Mouse (Mus musculus) spleen, embryonic (tissue): ENCODE data around the gene Mcam.

Source experiments
- CTCF ChIA-PET: fragments of 350-600 bp; sonication (Branson Sonifier 250); formaldehyde crosslinking; loops from one replicate; lab custom pipeline; 2022; lab: Charles Lee

The Mcam gene

GRCm38 (mm10) chr9:44134101-44134850 lies at the start of gene Mcam:
Mcam (plus strand) TSS chr9:44134469.
- CTCF ChIA-PET = no interaction called here

- CTCF ChIA-PET = no interaction called here
Measured at GRCm38 (mm10) chr9:44084659-44085229, 49.5 kb upstream of the Mcam start.

- CTCF ChIA-PET = no interaction called here
Measured at GRCm38 (mm10) chr9:44085276-44085675, 49.0 kb upstream of the Mcam start.

GRCm38 (mm10) chr9:44085741-44086665 lies 48.3 kb upstream of the Mcam start:
- CTCF ChIA-PET = interaction anchor here (0.5 to 0.6 kb wide), 2 partner anchors 31 to 897 kb away, joined by 3 to 4 read pairs; no protein-coding TSS in a partner anchor

- CTCF ChIA-PET = no interaction called here
Measured at GRCm38 (mm10) chr9:44086960-44087359, 47.3 kb upstream of the Mcam start.

- CTCF ChIA-PET = interaction anchor here (0.6 kb wide), 1 partner anchor 11 kb away, joined by 13 read pairs; no protein-coding TSS in a partner anchor
Measured at GRCm38 (mm10) chr9:44087761-44088455, 46.4 kb upstream of the Mcam start.

GRCm38 (mm10) chr9:44088877-44089608 lies 45.2 kb upstream of the Mcam start:
- CTCF ChIA-PET = interaction anchor here (0.5 kb wide), 1 partner anchor 11 kb away, joined by 3 read pairs; no protein-coding TSS in a partner anchor

- CTCF ChIA-PET = interaction anchor here (0.7 kb wide), 1 partner anchor 11 kb away, joined by 4 read pairs; no protein-coding TSS in a partner anchor
Measured at GRCm38 (mm10) chr9:44093612-44094503, 40.4 kb upstream of the Mcam start.

GRCm38 (mm10) chr9:44094737-44095136 lies 39.5 kb upstream of the Mcam start:
- CTCF ChIA-PET = interaction anchor here (1.2 kb wide), 1 partner anchor 27 kb away, joined by 3 read pairs; no protein-coding TSS in a partner anchor

- CTCF ChIA-PET = interaction anchor here (1.2 kb wide), 1 partner anchor 28 kb away, joined by 3 read pairs; no protein-coding TSS in a partner anchor
Measured at GRCm38 (mm10) chr9:44095781-44096180, 38.5 kb upstream of the Mcam start.

- CTCF ChIA-PET = interaction anchor here (0.5 kb wide), 1 partner anchor 851 kb away, joined by 12 read pairs; no protein-coding TSS in a partner anchor
Measured at GRCm38 (mm10) chr9:44096536-44096935, 37.7 kb upstream of the Mcam start.

GRCm38 (mm10) chr9:44101490-44101889 lies 32.8 kb upstream of the Mcam start, which contains the start of gene Mfrp:
Mfrp (plus strand) TSS chr9:44101729.
- CTCF ChIA-PET = no interaction called here

GRCm38 (mm10) chr9:44104881-44105280 lies 29.4 kb upstream of the Mcam start:
- CTCF ChIA-PET = no interaction called here

GRCm38 (mm10) chr9:44105781-44106180 lies 28.5 kb upstream of the Mcam start:
- CTCF ChIA-PET = no interaction called here

GRCm38 (mm10) chr9:44106182-44106581 lies 28.1 kb upstream of the Mcam start:
- CTCF ChIA-PET = no interaction called here

GRCm38 (mm10) chr9:44106596-44106995 lies 27.7 kb upstream of the Mcam start:
- CTCF ChIA-PET = no interaction called here

- CTCF ChIA-PET = interaction anchor here (0.7 kb wide), 1 partner anchor 1114 kb away, joined by 4 read pairs; no protein-coding TSS in a partner anchor
Measured at GRCm38 (mm10) chr9:44107110-44107509, 27.2 kb upstream of the Mcam start, which contains the start of gene C1qtnf5. C1qtnf5 (plus strand) TSS chr9:44107245.

GRCm38 (mm10) chr9:44107557-44108179 lies 26.6 kb upstream of the Mcam start:
- CTCF ChIA-PET = interaction anchor here (0.7 kb wide), 1 partner anchor 1113 kb away, joined by 4 read pairs; no protein-coding TSS in a partner anchor
